8 mouse cellular contexts compared by ENCODE assay signal in genomic region chr5:148809055-148809454, GRCm38 (mm10).
DNase-seq lines count a peak whose midpoint lies in the region; ATAC-seq and TF ChIP-seq lines count a peak whose summit lies in the region.

No protein-coding gene starts in this region.

- WGBS in embryonic facial prominence, embryonic 12.5 days = 18% methylated on average over 10 of the region's 10 CpGs
- WGBS in embryonic facial prominence, embryonic 10.5 days = 17% methylated on average over 10 of the region's 10 CpGs
- WGBS in hindbrain, embryonic 13.5 days = 24% methylated on average over 10 of the region's 10 CpGs
- WGBS in hindbrain, embryonic 11.5 days = 14% methylated on average over 10 of the region's 10 CpGs
- 12% methylated on average over 10 of the region's 10 CpGs for WGBS in embryonic facial prominence, embryonic 15.5 days
- 27% methylated on average over 10 of the region's 10 CpGs for WGBS in liver, postnatal 0 days (ENCODE audit: insufficient replicate concordance)

- ATAC-seq in embryonic facial prominence, embryonic 12.5 days (ENCODE audit: insufficient number of reproducible peaks, insufficient read depth, low FRiP score, low TSS enrichment) = no peak
- ATAC-seq in hindbrain, embryonic 13.5 days (ENCODE audit: low FRiP score) = peak; percentile 55
- no peak for ATAC-seq in hindbrain, embryonic 11.5 days (ENCODE audit: low FRiP score)
- 0 out of 2 replicates have a peak, but pooled peaks have one; percentile 27 for ATAC-seq in embryonic facial prominence, embryonic 15.5 days (ENCODE audit: insufficient number of reproducible peaks, low FRiP score, low TSS enrichment, low read depth)
- ATAC-seq in liver, postnatal 0 days = peak; percentile 24

- DNase-seq in embryonic facial prominence, embryonic 10.5 days (ENCODE audit: low spot score) = no peak
- DNase-seq in hindbrain, embryonic 11.5 days (ENCODE audit: low spot score) = no peak
- DNase-seq in liver, postnatal 0 days = no peak
- DNase-seq in ovary, adult 18-20 months (ENCODE audit: low spot score) = no peak
- DNase-seq in Muller cell, postnatal 12 days (ENCODE audit: inconsistent ontology term) = no peak

- peaks cover 9% of the 10 kb centered on the region for H3K27me3 ChIP-seq in embryonic facial prominence, embryonic 12.5 days
- H3K27me3 ChIP-seq in embryonic facial prominence, embryonic 10.5 days (replicated peaks; ENCODE audit: low read depth, poor library complexity, severe bottlenecking) = peaks cover 30% of the 10 kb centered on the region
- H3K27me3 ChIP-seq in hindbrain, embryonic 13.5 days = peaks cover 26% of the 10 kb centered on the region
- H3K27me3 ChIP-seq in hindbrain, embryonic 11.5 days (ENCODE audit: control insufficient read depth, insufficient read depth, low read length) = no peaks in the 10 kb centered on the region
- H3K27me3 ChIP-seq in embryonic facial prominence, embryonic 15.5 days = peaks cover 10% of the 10 kb centered on the region; the same call in 1 of the 2 replicates
- peaks cover 3% of the 10 kb centered on the region; the same call in 1 of the 2 replicates for H3K27me3 ChIP-seq in liver, postnatal 0 days (ENCODE audit: insufficient read depth, low read length)

- no peaks in the 10 kb centered on the region for H3K36me3 ChIP-seq in embryonic facial prominence, embryonic 12.5 days
- H3K36me3 ChIP-seq in embryonic facial prominence, embryonic 10.5 days (replicated peaks) = no peaks in the 10 kb centered on the region
- no peaks in the 10 kb centered on the region for H3K36me3 ChIP-seq in hindbrain, embryonic 13.5 days
- H3K36me3 ChIP-seq in hindbrain, embryonic 11.5 days (ENCODE audit: control insufficient read depth, insufficient read depth, low read length) = no peaks in the 10 kb centered on the region
- no peaks in the 10 kb centered on the region for H3K36me3 ChIP-seq in embryonic facial prominence, embryonic 15.5 days
- H3K36me3 ChIP-seq in liver, postnatal 0 days (replicated peaks; ENCODE audit: insufficient read depth, low read length) = no peaks in the 10 kb centered on the region

- no peak for TF ChIP-seq CTCF in liver, postnatal 0 days (IDR thresholded peaks at IDR 0.05; ENCODE audit: low read depth)

- H3K9ac ChIP-seq in embryonic facial prominence, embryonic 12.5 days = 0 out of 2 replicates have a peak overlapping the region, but pooled peaks have one; percentile 5
- no peak overlapping the region for H3K9ac ChIP-seq in hindbrain, embryonic 13.5 days
- no peak overlapping the region for H3K9ac ChIP-seq in hindbrain, embryonic 11.5 days (ENCODE audit: low read depth, low read length)
- H3K9ac ChIP-seq in embryonic facial prominence, embryonic 15.5 days = no peak overlapping the region
- H3K9ac ChIP-seq in liver, postnatal 0 days (replicated peaks) = no peak overlapping the region

- 0 out of 2 replicates have a peak, but pooled peaks cover 7% of the 10 kb centered on the region for H3K4me1 ChIP-seq in embryonic facial prominence, embryonic 12.5 days
- peaks cover 24% of the 10 kb centered on the region for H3K4me1 ChIP-seq in embryonic facial prominence, embryonic 10.5 days
- peaks cover 7% of the 10 kb centered on the region; the same call in 1 of the 2 replicates for H3K4me1 ChIP-seq in hindbrain, embryonic 13.5 days (replicated peaks)
- no peaks in the 10 kb centered on the region for H3K4me1 ChIP-seq in hindbrain, embryonic 11.5 days (replicated peaks; ENCODE audit: control insufficient read depth, insufficient read depth, low read length)
- H3K4me1 ChIP-seq in embryonic facial prominence, embryonic 15.5 days = peaks cover 7% of the 10 kb centered on the region; the same call in 1 of the 2 replicates
- H3K4me1 ChIP-seq in liver, postnatal 0 days (ENCODE audit: insufficient read depth) = 0 out of 2 replicates have a peak, but pooled peaks cover 5% of the 10 kb centered on the region

- no peak overlapping the region for H3K27ac ChIP-seq in embryonic facial prominence, embryonic 12.5 days
- no peak overlapping the region for H3K27ac ChIP-seq in embryonic facial prominence, embryonic 10.5 days (replicated peaks)
- H3K27ac ChIP-seq in hindbrain, embryonic 13.5 days = no peak overlapping the region
- no peak overlapping the region for H3K27ac ChIP-seq in hindbrain, embryonic 11.5 days (ENCODE audit: low read depth, low read length)
- H3K27ac ChIP-seq in embryonic facial prominence, embryonic 15.5 days (replicated peaks) = no peak overlapping the region
- no peak overlapping the region for H3K27ac ChIP-seq in liver, postnatal 0 days (ENCODE audit: low read depth)

- H3K9me3 ChIP-seq in embryonic facial prominence, embryonic 12.5 days = no peaks in the 10 kb centered on the region
- H3K9me3 ChIP-seq in embryonic facial prominence, embryonic 10.5 days = peaks cover 9% of the 10 kb centered on the region; the same call in 1 of the 2 replicates
- no peaks in the 10 kb centered on the region; the same call in 1 of the 2 replicates for H3K9me3 ChIP-seq in hindbrain, embryonic 13.5 days
- no peaks in the 10 kb centered on the region for H3K9me3 ChIP-seq in hindbrain, embryonic 11.5 days (ENCODE audit: control insufficient read depth, low read length)
- 0 out of 2 replicates have a peak, but pooled peaks cover 3% of the 10 kb centered on the region for H3K9me3 ChIP-seq in embryonic facial prominence, embryonic 15.5 days (replicated peaks)
- peaks cover 4% of the 10 kb centered on the region; the same call in 1 of the 2 replicates for H3K9me3 ChIP-seq in liver, postnatal 0 days (ENCODE audit: low read length)

- no peak for TF ChIP-seq EP300 in liver, postnatal 0 days (IDR thresholded peaks at IDR 0.05; ENCODE audit: low read depth)

- no peak overlapping the region for H3K4me3 ChIP-seq in embryonic facial prominence, embryonic 12.5 days
- no peak overlapping the region for H3K4me3 ChIP-seq in embryonic facial prominence, embryonic 10.5 days
- H3K4me3 ChIP-seq in hindbrain, embryonic 13.5 days = no peak overlapping the region
- no peak overlapping the region for H3K4me3 ChIP-seq in hindbrain, embryonic 11.5 days (ENCODE audit: low read depth, low read length)
- no peak overlapping the region for H3K4me3 ChIP-seq in embryonic facial prominence, embryonic 15.5 days (replicated peaks)
- H3K4me3 ChIP-seq in liver, postnatal 0 days (ENCODE audit: low read depth, low read length) = no peak overlapping the region

- H3K4me2 ChIP-seq in embryonic facial prominence, embryonic 12.5 days (replicated peaks) = no peak overlapping the region
- H3K4me2 ChIP-seq in hindbrain, embryonic 13.5 days = peak overlapping the region; percentile 30; the same call in 1 of the 2 replicates
- no peak overlapping the region for H3K4me2 ChIP-seq in hindbrain, embryonic 11.5 days (replicated peaks; ENCODE audit: low read depth, low read length)
- H3K4me2 ChIP-seq in embryonic facial prominence, embryonic 15.5 days (replicated peaks) = 0 out of 2 replicates have a peak overlapping the region, but pooled peaks have one; percentile 21
- H3K4me2 ChIP-seq in liver, postnatal 0 days (ENCODE audit: low read depth, low read length) = no peak overlapping the region

Comparison
In these comparisons a context has a peak if more than half of its experiments do, and no peak if none do; other contexts are left out.
1. ATAC-seq: peak in hindbrain, embryonic 13.5 days (single experiment), embryonic facial prominence, embryonic 15.5 days (single experiment) and liver, postnatal 0 days (single experiment); none in embryonic facial prominence, embryonic 12.5 days (single experiment) and hindbrain, embryonic 11.5 days (single experiment).
2. H3K4me2 ChIP-seq: peak in hindbrain, embryonic 13.5 days (single experiment) and embryonic facial prominence, embryonic 15.5 days (single experiment); none in embryonic facial prominence, embryonic 12.5 days (single experiment), hindbrain, embryonic 11.5 days (single experiment) and liver, postnatal 0 days (single experiment).